Mouse (Mus musculus): ENCODE results near the gene Ubl5.
"Not testable (repeated sequence)": the region's sequence is repeated elsewhere in the genome, so short reads cannot be mapped to it uniquely, and the experiment has no call there.

Gene Ubl5

DNA sequence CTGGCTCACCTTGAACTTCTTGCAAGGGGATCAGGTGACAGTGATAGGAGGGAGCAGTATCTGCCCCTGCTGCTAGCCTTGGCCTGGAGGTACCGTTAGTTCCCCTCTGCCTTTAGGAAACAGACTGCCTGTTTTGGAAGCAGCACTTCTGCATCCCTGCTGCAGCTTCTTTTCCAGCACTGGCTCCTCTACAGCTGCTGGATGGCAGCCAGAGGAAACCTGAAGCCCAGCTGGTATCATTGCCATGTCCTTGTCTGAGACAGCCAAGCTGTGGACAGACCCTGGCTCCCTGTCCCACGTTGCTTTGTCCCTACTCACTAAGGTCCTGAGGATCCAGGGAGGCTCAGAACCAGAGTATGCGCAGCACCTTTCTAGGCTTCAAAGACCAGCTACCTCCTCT is 14.9 kb downstream of the Ubl5 start:
- no peak for DNase-seq (ENCODE audit: low read depth)

DNA sequence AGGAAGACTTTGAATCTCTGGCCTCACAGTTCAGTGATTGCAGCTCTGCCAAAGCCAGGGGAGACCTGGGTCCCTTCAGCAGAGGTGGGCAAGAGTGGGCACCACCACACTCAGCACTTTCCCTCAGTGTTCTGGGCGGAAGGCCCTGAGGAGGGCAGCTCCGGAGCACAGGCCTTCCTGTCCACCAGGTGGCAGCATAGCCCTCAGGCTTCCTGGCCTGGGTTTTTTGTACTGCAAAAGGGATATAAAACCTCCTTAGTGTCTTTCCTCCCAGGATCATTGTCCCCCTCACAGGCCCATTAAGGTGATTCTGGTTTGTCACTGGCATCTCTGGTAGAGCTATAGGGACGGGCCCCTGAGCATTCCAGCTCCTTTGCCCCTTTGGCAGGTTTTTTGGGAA is 19.6 kb downstream of the Ubl5 start:
- peak; percentile 76 for DNase-seq (ENCODE audit: low read depth)

DNA sequence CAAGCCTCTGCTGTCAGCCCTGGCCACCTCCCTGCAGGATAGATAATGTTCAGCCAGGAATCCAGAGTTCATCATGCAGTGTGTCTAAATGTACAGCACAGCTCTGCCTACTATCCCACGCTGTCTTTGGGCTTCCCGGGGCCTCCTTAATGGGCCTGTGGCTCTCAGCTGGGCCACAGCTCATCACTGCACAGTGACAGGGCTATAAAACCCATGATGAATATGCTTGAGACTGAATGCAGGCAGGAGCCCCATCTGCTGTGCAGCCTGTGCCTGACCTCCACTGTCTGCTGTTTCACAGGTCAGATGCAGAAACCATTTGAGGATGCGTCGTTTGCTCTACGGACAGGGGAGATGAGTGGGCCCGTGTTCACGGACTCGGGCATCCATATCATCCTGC is 20.2 kb downstream of the Ubl5 start:
- DNase-seq (ENCODE audit: low read depth) = no peak

GRCm38 (mm10) chr9:20663956-20664355 is 21.3 kb downstream of the Ubl5 start:
- DNase-seq (ENCODE audit: low read depth) = no peak

GRCm38 (mm10) chr9:20664366-20664765 is 21.7 kb downstream of the Ubl5 start:
- DNase-seq (ENCODE audit: low read depth) = no peak

GRCm38 (mm10) chr9:20664982-20665637 is 22.4 kb downstream of the Ubl5 start:
- no peak for DNase-seq (ENCODE audit: low read depth)

GRCm38 (mm10) chr9:20665925-20666324 is 23.2 kb downstream of the Ubl5 start:
- DNase-seq (ENCODE audit: low read depth) = no peak

DNA sequence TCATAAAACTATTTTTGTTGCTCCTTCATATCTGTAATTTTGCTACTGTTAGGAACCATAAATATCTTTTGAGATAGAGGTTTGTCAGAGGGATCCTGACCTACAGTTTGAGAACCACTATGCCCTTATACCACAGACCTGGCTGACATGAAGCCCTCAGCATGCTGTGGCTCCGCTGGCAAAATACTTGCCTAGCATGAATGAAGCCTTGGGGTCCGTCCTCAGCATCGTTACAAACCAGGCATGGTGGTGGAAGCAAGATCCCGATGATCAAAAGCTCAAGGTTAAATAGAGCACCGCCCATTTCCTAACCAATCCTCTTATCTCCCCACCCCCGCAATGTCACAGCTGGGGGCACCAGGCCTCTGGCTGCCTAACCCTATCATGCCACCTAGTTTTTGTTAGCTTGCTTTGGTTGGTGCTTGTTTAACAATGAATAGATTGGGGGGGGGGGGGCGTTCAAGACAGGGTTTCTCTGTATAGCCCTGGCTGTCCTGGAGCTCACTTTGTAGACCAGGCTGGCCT is 23.9 kb downstream of the Ubl5 start:
- no peak for DNase-seq (ENCODE audit: low read depth)

GRCm38 (mm10) chr9:20668065-20668464 is 25.4 kb downstream of the Ubl5 start:
- no peak for DNase-seq (ENCODE audit: low read depth)

DNA sequence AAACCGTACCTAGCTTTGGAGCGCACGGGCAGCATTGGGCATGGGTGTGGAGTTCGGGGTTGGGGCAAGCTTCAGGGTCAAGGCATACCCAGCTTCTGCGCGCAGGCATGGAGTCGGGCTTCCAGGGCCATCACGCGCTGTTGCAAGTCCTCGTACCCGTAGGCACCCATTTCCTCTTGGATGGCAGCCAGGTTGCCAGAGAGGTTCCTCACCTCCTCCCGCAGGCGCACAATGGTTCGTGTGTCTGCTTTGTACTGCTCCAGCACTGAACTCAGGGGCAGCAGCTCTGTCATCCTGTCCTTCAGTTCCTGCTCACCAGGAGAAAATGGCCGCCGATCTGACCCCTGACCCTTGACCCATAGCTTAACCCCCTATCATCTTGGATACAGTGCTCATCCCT is 29.4 kb downstream of the Ubl5 start:
- DNase-seq (ENCODE audit: low read depth) = no peak

DNA sequence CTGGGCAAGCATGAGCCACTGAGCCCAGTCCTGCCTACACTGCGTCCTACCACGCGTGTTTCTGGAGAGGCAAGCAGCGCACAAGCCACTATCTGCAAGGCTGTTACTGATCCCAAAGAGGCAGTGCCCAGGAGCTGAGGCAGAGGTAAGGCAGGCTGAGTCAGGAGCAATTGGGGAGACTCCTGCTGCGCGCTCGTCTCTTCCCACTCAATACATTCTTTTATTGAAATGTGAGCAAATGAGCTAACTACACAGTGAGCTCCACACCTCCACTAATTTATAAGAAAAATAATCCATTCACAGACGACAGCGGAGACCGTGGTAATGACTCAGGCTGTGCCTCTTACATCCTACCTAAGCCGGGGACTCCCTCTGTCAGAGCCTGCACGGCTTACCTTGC is 35.2 kb downstream of the Ubl5 start:
- DNase-seq (ENCODE audit: low read depth) = no peak

DNA sequence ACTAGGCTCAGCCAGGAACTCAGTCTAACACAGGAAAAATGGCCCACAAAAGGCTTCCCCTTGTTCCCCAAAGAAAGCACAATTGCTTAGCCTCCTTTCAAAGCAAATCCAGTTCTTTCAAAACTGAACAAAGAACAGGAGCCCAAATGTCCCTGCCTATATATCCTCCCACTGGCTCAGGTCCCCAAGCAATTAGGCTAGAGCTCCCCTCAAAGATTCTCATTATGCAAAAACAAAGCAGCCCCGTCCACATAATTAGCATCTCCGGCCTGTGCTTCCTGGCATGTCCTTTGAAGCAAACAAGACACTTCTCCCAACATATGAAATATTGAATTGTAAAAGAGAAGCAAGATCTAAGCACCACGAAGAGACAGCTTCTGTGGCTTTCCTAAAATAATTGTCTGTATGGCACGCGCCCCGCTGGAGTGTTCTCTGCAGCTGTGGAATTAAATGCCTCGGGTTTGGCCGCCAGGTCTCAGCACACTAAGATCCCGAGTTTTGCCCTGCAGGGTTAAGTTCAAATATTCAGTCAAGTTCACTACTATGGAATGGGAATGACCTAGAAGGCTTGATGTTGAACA is 37.8 kb downstream of the Ubl5 start:
- DNase-seq (ENCODE audit: low read depth) = no peak

DNA sequence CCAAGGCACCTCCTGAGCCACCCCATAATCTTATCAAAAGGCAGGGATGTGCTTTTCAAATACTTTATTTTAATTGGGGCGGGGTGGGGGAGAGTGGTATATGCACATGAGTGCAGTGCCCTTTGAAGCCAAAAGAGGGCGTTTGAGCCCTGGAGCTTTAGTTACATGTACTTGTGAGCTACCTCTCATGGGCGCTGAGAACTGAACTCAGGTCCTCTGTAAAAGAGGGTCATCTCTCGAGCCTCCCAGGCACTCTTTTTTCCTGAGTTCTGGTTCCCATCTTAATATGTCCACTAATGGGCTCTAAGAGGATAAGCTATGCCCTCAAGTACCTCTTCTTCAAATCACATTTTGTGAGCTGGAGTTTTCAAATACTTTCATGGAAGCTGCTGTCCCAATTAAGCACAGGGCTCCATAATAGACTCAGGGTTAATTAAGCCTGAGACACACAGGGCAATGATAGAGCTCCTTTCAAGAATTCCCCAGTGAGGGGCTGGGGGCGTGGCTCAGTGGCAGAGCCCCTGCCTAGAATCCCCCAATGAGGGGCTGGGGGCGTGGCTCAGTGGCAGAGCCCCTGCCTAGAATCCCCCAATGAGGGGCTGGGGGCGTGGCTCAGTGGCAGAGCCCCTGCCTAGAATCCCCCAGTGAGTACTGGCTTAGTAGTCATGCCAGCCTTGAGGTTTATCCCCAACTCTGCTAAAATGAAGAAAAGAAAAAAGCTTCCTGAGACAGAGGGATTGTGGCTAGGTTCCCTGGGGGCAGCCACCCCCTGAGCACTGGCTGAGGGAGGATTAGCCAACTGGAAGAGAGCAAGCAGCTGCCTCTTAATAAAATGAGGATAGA is 39.1 kb downstream of the Ubl5 start:
- no peak for DNase-seq (ENCODE audit: low read depth)

GRCm38 (mm10) chr9:20682389-20682722 is 39.7 kb downstream of the Ubl5 start:
- DNase-seq (ENCODE audit: low read depth) = no peak

GRCm38 (mm10) chr9:20685081-20685861 is 42.6 kb downstream of the Ubl5 start:
- DNase-seq (ENCODE audit: low read depth) = no peak

DNA sequence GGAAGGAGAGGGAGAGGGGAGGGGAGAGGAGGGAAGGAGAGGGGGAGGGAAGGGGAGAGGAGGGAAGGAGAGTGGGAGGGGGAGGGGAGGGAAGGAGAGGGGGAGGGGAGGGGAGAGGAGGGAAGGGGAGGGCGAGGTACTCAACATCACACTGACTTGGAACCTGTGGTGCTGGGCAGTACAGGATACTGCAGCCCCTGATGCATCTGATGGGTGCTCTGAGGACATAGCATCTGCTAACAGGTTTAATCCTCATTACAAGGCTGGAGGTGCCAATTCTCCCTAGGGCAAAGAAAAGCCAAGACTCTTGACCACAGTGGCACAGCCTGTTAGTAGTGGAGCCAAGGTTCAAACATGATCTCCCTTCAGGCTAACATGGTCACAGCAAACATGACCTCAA is 46.7 kb downstream of the Ubl5 start:
- DNase-seq (ENCODE audit: low read depth) = no peak

- no peak for DNase-seq (ENCODE audit: low read depth)
Observed at GRCm38 (mm10) chr9:20689913-20690312, 47.2 kb downstream of the Ubl5 start.

GRCm38 (mm10) chr9:20690449-20690848 is 47.8 kb downstream of the Ubl5 start:
- not testable (repeated sequence) for DNase-seq (ENCODE audit: low read depth)

- no peak for DNase-seq (ENCODE audit: low read depth)
Observed at GRCm38 (mm10) chr9:20692863-20693262, 50.2 kb downstream of the Ubl5 start.

DNA sequence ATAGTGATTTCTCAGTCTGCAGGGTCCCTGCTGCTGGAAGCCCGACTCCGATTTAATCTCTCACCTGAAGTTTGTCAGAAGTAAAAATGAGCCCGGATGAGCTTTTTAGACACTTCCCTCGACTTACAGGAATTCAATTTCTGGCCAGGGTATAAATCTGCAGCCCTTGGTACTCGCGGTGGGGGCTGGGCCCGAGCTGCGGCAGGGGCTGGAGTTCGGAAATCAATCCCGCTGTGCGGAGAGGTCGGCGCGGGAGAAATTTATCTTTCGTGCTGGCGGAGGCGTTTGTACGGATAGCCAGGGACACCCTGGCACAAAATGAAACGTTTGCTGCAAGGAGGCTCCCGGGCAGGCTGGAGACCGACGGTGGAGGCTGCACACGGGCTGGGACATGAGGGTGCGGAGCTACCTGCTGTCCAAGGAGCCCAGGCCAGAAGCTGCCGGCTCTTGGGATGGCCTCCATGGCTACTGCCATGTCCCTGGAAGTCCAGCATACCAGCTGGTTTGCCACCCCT is 52.1 kb downstream of the Ubl5 start:
- DNase-seq (ENCODE audit: low read depth) = no peak

- no peak for DNase-seq (ENCODE audit: low read depth)
Observed at GRCm38 (mm10) chr9:20696107-20696712, 53.5 kb downstream of the Ubl5 start.

All from induced T-regulatory cell, adult 2 months (primary cell).